Mouse (Mus musculus) testis, adult 2 months (tissue): Measurements from ENCODE around the gene Atg2a. TPM values are rescaled to one million over a fixed set of nuclear protein-coding genes. Genes with fewer than 3 reads are reported as not detected.

Experiments
- H3K27ac ChIP-seq: fragments of 200-500 bp; 2 replicates; pipeline ENCODE4 v1.5.1; 2012; ENCODE audit warnings: low read depth, low read length; ENCODE audit not compliant: control insufficient read depth, insufficient read depth
- H3K27me3 ChIP-seq: fragments of 200-500 bp; 2 replicates; pipeline ENCODE4 v1.6.1; 2012; ENCODE audit warnings: mild to moderate bottlenecking, low read length, moderate library complexity; ENCODE audit not compliant: control insufficient read depth, insufficient read depth
- H3K36me3 ChIP-seq: fragments of 200-500 bp; 2 replicates; pipeline ENCODE4 v1.6.1; 2012; ENCODE audit warnings: mild to moderate bottlenecking, low read length; ENCODE audit not compliant: control insufficient read depth, insufficient read depth
- H3K4me1 ChIP-seq: fragments of 200-500 bp; 2 replicates; pipeline ENCODE4 v1.6.1; 2012; ENCODE audit warnings: low read length; ENCODE audit not compliant: control insufficient read depth, insufficient read depth
- H3K4me3 ChIP-seq: fragments of 200-500 bp; 2 replicates; pipeline ENCODE4 v1.5.1; 2012; ENCODE audit warnings: low read depth, mild to moderate bottlenecking, low read length, moderate library complexity, mixed read lengths; ENCODE audit not compliant: control insufficient read depth
- CTCF ChIP-seq: fragments of 200-500 bp; IDR thresholded peaks from 2 replicates; pipeline ENCODE4 v1.5.1; 2012; ENCODE audit warnings: low read depth, mild to moderate bottlenecking, inconsistent platforms, low read length, moderate library complexity; ENCODE audit not compliant: control insufficient read depth, insufficient read depth, insufficient replicate concordance
- POLR2A ChIP-seq: fragments of 200-500 bp; IDR thresholded peaks from 2 replicates; pipeline ENCODE4 v1.6.1; 2012; ENCODE audit warnings: low read depth, mild to moderate bottlenecking, inconsistent platforms, low read length, moderate library complexity; ENCODE audit not compliant: control insufficient read depth
- polyA plus RNA-seq: library from polyadenylated mRNA; depleted of rRNA; stranded (reverse); fragments of >200 nt; gene quantifications from 2 replicates; pipeline ENCODE4 v1.2.3, GENCODE M21; 2012

Gene Atg2a
- polyA plus RNA-seq, 1 experiment = 40.5 TPM

- Histone ChIP-seq H3K4me3 (no peak overlapping the region), H3K36me3 (no peaks in the 10 kb centered on the region), H3K27me3 (no peaks in the 10 kb centered on the region), H3K27ac (no peak overlapping the region), H3K4me1 (peaks cover 29% of the 10 kb centered on the region)
- TF ChIP-seq CTCF = no peak
- TF ChIP-seq POLR2A = no peak
These were observed 2.7 kb upstream of the Atg2a start for GRCm38 (mm10) chr19:6238740-6239139.

- H3K4me1 ChIP-seq = peaks cover 25% of the 10 kb centered on the region
- H3K36me3 ChIP-seq = no peaks in the 10 kb centered on the region
- no peaks in the 10 kb centered on the region for H3K27me3 ChIP-seq
- TF ChIP-seq CTCF (no peak), POLR2A (no peak)
- H3K4me3 ChIP-seq = no peak overlapping the region
- H3K27ac ChIP-seq = no peak overlapping the region
These were observed 1.3 kb upstream of the Atg2a start for GRCm38 (mm10) chr19:6240136-6240535.

- Histone ChIP-seq H3K4me1 (peaks cover 20% of the 10 kb centered on the region), H3K4me3 (no peak overlapping the region), H3K36me3 (no peaks in the 10 kb centered on the region), H3K27ac (no peak overlapping the region), H3K27me3 (no peaks in the 10 kb centered on the region)
- TF ChIP-seq CTCF (no peak), POLR2A (no peak)
These were observed 743 bp upstream of the Atg2a start for GRCm38 (mm10) chr19:6240725-6241124.

GRCm38 (mm10) chr19:6242281-6242680 is 813 bp downstream of the Atg2a start:
- Histone ChIP-seq H3K36me3 (no peaks in the 10 kb centered on the region; the same call in none of the 2 replicates), H3K27me3 (no peaks in the 10 kb centered on the region), H3K27ac (peak overlapping the region; percentile 41), H3K4me3 (peak overlapping the region; percentile 95), H3K4me1 (peaks cover 13% of the 10 kb centered on the region)
- TF ChIP-seq POLR2A (0 out of 2 replicates have a peak, but pooled peaks have one; percentile 30), CTCF (no peak)

- no peak overlapping the region for H3K27ac ChIP-seq
- peaks cover 13% of the 10 kb centered on the region for H3K4me1 ChIP-seq
- H3K27me3 ChIP-seq = no peaks in the 10 kb centered on the region
- H3K4me3 ChIP-seq = no peak overlapping the region
- no peak for TF ChIP-seq POLR2A
- no peaks in the 10 kb centered on the region; the same call in none of the 2 replicates for H3K36me3 ChIP-seq
These were observed 1.8 kb downstream of the Atg2a start for GRCm38 (mm10) chr19:6243226-6243625.

GRCm38 (mm10) chr19:6245806-6246205 is 4.3 kb downstream of the Atg2a start:
- H3K4me1 ChIP-seq = peaks cover 11% of the 10 kb centered on the region
- no peak overlapping the region for H3K4me3 ChIP-seq
- TF ChIP-seq POLR2A (no peak), CTCF (no peak)
- no peak overlapping the region for H3K27ac ChIP-seq
- H3K36me3 ChIP-seq = peaks cover 3% of the 10 kb centered on the region
- H3K27me3 ChIP-seq = no peaks in the 10 kb centered on the region

GRCm38 (mm10) chr19:6247526-6248300 is 6.2 kb downstream of the Atg2a start:
- H3K4me1 ChIP-seq = peaks cover 4% of the 10 kb centered on the region
- no peaks in the 10 kb centered on the region for H3K27me3 ChIP-seq
- no peak overlapping the region for H3K27ac ChIP-seq
- TF ChIP-seq POLR2A = no peak
- no peak for TF ChIP-seq CTCF
- H3K36me3 ChIP-seq = peaks cover 5% of the 10 kb centered on the region
- no peak overlapping the region for H3K4me3 ChIP-seq
